Mouse (Mus musculus): Measurements from ENCODE around the gene Pphln1.
A peak's percentile ranks its signal among the peaks of the same experiment; 100 is the strongest.

DNA sequence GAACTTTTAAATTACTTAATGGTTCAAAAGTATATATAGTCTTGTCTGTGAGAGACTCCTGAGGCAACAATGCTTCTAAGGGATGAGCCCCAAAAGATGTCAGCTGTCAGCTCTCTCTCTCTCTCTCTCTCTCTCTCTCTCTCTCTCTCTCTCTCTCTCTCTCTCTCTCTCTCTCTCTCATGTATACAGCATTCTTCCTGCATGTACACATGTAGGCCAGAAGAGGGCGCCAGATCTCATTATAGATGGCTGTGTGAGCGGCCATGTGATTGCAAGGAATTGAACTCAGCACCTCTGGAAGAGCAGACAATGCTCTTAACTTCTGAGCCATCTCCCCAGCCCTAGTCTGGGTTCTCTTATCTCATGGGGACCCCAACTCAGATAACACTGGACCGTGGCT, 19.0 kb upstream of the Pphln1 start:
- peak; percentile 19; the same call in 1 of the 2 replicates for TF ChIP-seq CTCF (IDR thresholded peaks at IDR 0.05; ENCODE audit: extremely low read depth, insufficient read length, insufficient replicate concordance, low read depth, low read length)
- no peak for TF ChIP-seq POLR2A (IDR thresholded peaks at IDR 0.05; ENCODE audit: low read depth, low read length)

Measured in small intestine, adult 2 months (tissue).